Mouse (Mus musculus) adrenal gland, adult 10 weeks (tissue): ENCODE results near the gene Gm49359. TPM values are rescaled to one million over a fixed set of nuclear protein-coding genes. Genes with fewer than 3 reads are reported as not detected.

Experiments used
- polyA plus RNA-seq: library from polyadenylated mRNA; stranded (reverse); fragments of 350-450 nt; fragmentation: Illumina TruSeq; extraction: RNeasy Lipid Tissue Mini Kit (QIAGEN cat#74804); gene quantifications from one replicate; pipeline ENCODE4 v1.2.3, GENCODE M21; 2014; ENCODE audit warnings: low read depth, low replicate concordance

Gm49359 gene
- polyA plus RNA-seq, result 39.5 TPM

GRCm38 (mm10) chr13:62466424-62467334 lies at the start of gene Gm49359:
TSS of gene Gm49359 (minus strand) at chr13:62466832.

Other genes with a start within 250 kb of the Gm49359 start
- 11.9 TPM for gene Gm3604, start 83.7 kb downstream of the Gm49359 start, polyA plus RNA-seq
- 14.1 TPM for gene Zfp935, start 91.7 kb upstream of the Gm49359 start, polyA plus RNA-seq
- 18.5 TPM for gene Zfp934, start 104.4 kb upstream of the Gm49359 start, polyA plus RNA-seq
- gene 6720489N17Rik, start 157.3 kb upstream of the Gm49359 start, polyA plus RNA-seq, result 5.2 TPM